Mouse (Mus musculus): ENCODE measurements around the gene Ctnna3. TPM values are rescaled to one million over a fixed set of nuclear protein-coding genes. Genes with fewer than 3 reads are reported as not detected.

The Ctnna3 gene
- total RNA-seq, 4 experiments from 2014 or later: 52.0 to 66.8 (median 54.9) TPM

DNA sequence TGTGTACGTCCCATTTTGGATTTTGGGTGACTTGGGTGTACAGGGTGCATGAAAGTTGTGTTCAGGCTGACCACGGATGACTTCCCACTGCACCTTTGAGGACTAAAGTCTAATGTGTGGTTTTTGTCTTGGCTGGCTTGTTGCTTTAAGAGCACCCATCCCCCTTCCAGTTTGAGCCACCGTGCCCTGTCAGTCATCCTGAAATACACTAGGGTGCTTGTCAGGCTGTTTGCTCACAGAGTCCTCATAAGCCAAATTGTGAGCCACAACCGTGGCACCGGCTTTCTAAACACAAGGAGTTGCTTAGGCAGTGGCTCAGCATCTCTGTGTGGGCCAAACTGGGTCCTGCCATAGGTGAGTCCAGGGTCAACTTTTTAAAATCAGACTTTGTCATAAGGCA lies 50.2 kb downstream of the Ctnna3 start:
- DNase-seq (ENCODE audit: low spot score): peak; percentile 33

DNA sequence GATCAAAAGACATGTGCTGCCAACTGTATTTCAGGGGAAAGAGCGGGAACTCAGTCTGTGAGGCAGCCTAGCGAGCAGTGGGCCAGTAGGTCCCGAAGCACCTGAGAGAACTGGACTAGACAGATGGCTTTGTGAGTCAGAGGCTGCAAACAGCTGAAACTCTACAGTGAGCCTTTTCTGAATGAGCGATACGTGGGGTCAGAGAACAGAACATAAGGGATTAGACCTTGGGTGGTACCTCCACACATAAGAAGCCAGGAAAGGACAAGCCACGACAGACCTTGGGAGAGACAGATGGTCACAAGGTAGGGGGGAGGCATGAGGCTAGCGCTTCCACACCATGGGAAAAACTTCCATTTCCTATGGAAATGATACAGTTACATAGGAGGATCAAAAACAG lies 58.4 kb downstream of the Ctnna3 start:
- DNase-seq (ENCODE audit: low spot score): no peak

DNA sequence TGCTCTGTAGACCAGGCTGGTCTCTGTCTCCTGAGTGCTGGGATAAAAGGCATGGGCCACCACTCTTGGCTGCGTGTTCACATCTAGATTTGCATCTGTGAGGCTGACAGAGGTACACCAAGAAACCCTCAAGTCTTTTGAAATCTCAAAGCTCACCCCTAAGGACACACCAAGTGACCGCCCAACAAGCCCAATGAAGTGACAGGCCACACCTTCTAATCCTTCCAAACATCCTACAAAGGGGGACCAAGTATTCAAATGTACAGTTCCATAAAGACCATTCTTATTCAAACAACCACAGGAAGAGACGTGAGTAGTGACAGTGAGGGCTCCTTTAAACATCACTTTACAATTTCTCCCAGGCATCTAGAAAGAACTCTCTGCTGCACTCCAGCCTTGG lies 94.1 kb downstream of the Ctnna3 start:
- no peak for DNase-seq (ENCODE audit: low spot score)

GRCm38 (mm10) chr10:63526027-63526426 lies 96.1 kb downstream of the Ctnna3 start:
- no peak for DNase-seq (ENCODE audit: low spot score)

DNA sequence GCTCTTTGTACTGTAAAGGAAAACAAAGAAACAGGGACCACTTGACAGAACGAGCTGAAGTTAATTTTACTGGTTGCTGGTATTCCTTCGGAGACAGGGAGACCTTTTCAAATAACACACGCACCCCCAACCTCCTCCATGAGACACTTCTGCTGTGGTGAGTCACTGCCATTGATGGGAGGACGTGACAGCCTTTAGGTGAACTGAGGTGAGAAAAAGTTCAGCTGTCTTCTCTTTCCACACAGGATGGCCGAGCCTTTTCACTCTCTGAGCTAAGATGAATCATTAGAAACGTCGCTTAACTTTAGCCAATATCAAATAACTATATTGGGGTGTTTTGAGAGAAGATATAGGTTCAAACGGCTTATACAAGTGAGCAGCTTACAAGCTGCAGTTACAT lies 102.5 kb downstream of the Ctnna3 start:
- DNase-seq (ENCODE audit: low spot score): no peak

DNA sequence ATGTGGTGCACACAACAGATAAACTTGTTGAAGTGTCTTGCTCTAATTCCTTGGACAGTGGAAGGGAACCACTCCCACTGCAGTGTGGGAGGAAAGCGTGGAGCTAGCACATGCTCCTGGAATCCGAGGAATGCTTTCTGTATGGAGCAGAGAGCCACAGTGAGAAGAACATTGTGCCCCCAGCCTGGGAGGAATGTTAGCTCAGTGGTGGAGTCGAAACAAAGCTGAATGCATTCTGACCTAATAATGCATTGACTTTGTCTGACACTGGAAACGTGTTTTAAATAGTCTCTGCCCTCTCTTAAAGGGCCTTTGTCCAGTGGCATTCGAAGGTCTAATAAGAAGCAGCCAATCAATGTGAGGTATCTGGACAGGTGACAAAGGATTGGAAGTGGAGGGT lies 111.9 kb downstream of the Ctnna3 start:
- DNase-seq (ENCODE audit: low spot score): no peak

GRCm38 (mm10) chr10:63542493-63542892 lies 112.6 kb downstream of the Ctnna3 start:
- DNase-seq (ENCODE audit: low spot score): no peak

GRCm38 (mm10) chr10:63566691-63567090 lies 136.8 kb downstream of the Ctnna3 start:
- no peak for DNase-seq (ENCODE audit: low spot score)

GRCm38 (mm10) chr10:63571561-63571960 lies 141.7 kb downstream of the Ctnna3 start:
- no peak for DNase-seq (ENCODE audit: low spot score)

DNA sequence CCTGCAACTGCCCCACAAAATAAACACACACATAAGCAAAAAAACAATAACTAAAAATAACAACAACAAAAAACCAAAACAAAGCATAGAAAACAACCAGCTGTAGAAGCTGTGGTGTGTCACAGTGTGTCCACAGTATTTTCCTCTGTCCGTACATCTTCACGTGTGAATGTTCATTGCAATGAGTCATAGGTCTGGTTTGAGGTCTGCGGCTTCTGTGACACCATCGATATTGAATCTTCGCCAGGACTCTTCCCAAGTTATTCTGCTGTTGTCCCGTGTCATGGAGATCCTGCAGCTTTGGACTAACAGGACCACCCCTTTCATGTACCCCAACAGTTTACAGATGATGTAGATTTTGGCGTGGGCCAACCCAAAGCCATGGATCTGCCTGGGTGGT lies 143.0 kb downstream of the Ctnna3 start:
- no peak for DNase-seq (ENCODE audit: low spot score)

DNA sequence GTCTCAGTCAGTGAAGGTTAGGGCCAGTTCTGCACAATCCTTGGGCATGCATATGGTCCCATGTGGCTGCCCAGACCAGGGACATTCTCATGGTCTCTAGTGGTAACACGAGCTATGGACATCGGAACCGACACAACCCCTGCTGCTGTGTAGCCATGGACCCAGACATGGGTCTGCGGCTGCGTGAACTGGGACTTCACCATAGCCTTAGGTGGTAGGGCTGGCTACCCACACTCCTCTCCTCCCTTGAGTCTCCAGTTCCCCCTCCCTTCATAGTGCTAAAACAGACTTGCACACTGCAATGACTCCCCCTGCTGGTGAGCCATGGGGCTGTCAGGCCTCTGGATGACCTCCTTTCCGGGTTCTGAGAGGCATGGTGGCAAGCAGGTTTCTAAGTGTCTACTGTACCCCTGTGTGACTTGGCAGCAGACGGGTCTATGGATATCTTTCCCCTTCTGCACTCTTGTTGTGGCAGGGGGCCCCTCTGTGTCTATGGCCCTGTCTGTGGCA lies 144.3 kb downstream of the Ctnna3 start:
- DNase-seq (ENCODE audit: low spot score): no peak

DNA sequence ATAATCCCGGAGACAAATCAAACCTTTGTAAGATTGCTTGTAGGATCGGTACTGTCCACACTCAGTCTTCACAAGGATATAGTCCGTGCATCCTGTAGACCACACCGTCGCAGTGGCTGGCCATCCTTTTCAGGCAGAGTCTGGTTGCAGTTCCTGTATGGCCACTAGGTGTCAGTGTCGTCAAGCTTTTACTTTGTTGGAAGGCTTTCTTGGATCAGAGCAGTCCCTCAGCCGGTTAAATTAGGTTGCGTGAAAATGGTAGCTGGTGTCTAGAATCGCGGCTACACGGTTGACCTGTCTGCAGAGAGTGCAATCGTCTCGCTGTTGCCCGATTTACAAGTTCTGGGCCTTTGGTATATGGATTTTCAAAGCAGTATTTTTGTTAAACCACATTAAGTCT lies 152.7 kb downstream of the Ctnna3 start:
- peak; percentile 79 for DNase-seq (ENCODE audit: low spot score)

DNA sequence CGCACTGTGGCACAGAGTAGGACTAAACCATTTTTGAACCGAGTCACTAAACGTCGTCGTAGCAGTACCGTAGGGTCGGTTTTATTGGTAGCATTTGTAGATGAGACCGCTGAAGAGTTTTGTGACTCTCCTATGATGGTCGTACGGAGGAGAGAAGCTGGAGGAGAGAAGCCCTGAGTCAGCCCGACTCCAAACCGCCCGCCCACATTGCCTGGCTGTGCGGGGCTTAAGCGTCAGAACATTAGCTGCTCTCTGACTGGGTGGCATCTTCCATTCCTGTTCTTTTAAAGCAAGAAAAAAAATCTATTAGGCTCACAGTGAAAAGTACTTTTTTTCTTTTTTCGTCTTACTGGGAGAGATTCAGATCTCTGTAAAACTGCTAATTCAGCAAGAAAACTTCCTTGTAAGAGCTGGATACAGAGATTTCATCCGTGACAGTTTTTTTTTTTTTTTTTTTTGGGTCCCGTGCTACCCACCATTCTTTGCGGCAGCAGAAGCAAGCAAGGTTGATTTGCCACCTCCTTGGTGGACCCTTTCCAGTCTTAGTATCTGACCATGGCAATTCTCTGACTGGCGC lies 154.0 kb downstream of the Ctnna3 start:
- DNase-seq (ENCODE audit: low spot score): no peak

DNA sequence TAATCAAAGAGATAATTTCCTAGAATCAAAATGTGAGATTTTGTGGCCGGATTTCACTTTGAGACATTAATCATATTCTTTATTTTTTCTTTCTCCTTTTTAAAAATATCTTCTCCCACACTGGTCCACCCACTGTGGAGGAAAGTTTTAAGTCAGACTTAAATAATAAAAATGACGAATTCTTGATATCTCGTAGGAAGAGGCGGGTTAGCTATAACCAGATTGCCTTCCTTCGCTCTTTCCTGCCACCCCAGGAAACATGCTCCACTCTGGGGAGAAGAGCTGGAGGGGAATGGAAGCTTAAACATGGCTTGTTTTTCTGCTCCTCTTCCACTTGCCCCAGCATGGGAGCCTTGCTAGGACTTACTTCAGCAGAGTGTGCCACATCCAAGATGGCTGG lies 169.5 kb downstream of the Ctnna3 start:
- DNase-seq (ENCODE audit: low spot score): no peak

DNA sequence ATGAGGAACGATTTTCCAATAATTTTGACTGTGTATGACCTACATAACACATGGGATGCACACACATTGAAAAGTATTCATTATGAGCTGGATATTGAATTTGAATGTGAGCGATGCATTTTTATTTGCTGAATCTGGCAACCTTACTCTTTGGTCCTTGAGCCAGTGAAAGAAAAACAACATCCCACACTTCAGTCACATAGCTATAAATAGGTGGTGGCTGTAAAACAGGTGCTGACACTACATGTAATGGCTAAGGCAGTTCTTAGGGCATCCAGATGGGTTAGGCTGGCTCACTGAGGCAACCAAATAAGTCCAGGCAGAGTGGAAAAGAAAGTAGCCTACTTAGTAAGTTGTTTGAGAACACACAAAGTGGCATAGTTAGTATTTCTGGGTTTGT lies 171.3 kb downstream of the Ctnna3 start:
- DNase-seq (ENCODE audit: low spot score): no peak

GRCm38 (mm10) chr10:63628546-63628945 lies 198.6 kb downstream of the Ctnna3 start:
- no peak for DNase-seq (ENCODE audit: low spot score)

- DNase-seq (ENCODE audit: low spot score): no peak
These were observed 204.0 kb downstream of the Ctnna3 start for GRCm38 (mm10) chr10:63633915-63634314.

DNA sequence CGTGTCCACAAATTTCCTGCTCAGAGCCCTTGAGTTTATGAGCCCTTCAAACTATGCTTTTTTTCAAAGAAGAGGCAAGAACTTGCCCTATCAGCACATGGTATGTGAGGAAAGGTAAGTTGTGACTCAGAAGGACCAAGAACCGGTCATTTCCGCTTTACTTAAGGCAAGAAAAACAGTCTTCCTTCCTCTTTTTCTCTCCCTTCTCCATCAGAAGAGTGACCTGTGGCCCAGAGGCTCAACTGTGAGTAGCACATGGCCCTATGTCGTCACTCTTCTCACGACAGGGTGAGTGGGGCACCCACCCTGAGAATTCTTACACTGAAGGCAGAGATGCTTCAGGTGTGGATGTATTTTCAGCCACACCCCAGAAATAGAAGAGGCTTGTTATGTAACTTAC lies 208.1 kb downstream of the Ctnna3 start:
- no peak for DNase-seq (ENCODE audit: low spot score)

DNA sequence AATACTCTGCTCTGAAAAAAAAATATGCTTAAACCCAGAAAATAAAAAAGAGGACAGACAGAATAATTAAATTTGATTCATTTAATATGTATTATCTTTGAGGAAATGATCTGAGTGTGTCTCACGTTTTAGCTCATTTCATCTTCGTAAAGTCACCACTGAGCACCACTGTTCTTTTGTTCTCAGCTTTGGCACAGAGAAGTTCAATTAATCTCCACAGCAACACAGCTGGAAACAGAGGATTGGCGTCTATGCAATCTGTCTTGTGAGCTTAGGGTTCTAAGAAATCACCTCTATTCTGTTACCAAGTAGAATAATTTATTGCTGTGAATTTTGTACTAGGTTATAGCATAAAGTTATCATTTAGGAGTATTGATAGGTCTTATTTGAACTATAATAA lies 217.4 kb downstream of the Ctnna3 start:
- no peak for DNase-seq (ENCODE audit: low spot score)

GRCm38 (mm10) chr10:63650307-63650706 lies 220.4 kb downstream of the Ctnna3 start:
- no peak for DNase-seq (ENCODE audit: low spot score)

DNA sequence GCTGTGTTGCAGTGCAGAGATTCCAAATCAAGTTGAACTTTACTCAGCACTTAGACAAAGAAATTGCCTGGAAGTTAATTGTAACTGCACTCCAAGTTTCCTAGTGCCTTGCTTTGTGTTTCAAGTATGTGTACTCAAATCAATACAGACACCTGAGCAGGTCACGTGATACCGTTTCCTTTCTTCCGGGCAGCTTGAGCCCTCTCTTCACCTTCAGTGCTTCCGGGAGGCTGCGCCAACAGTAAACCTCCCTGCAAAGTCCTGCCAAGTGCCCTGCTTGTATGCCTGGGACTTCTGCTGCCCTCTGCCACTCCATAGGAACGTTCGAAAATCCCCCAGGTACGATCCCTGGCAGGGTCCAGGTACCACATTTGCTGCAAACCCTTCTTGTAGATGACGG lies 223.0 kb downstream of the Ctnna3 start:
- no peak for DNase-seq (ENCODE audit: low spot score)

DNA sequence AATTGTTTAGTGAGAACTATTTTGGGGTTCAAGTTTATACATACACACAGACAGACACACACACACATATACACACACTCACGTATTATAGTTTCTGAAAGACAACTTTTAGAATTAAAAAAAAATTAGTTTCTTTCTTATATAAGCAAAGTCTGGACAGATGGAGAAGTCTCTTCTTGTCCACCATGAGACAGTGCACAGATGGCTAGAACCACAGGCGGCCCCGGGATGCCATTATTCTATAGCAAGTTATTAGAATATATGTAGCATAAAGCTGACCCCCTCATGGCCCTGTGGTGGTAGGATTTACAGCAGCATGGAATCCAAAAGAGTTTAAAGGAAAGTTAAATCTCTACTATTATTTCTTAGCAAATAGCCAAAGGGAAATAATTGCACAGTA lies 223.7 kb downstream of the Ctnna3 start:
- DNase-seq (ENCODE audit: low spot score): no peak

- no peak for DNase-seq (ENCODE audit: low spot score)
These were observed 224.7 kb downstream of the Ctnna3 start for GRCm38 (mm10) chr10:63654560-63654959.

GRCm38 (mm10) chr10:63676343-63676742 lies 246.4 kb downstream of the Ctnna3 start:
- no peak for DNase-seq (ENCODE audit: low spot score)
